Mouse (Mus musculus) neural tube, embryonic 14.5 days (tissue): ENCODE data around the gene Slc15a3. TPM values are rescaled to one million over a fixed set of nuclear protein-coding genes. Genes with fewer than 3 reads are reported as not detected.

Experiments used
- ATAC-seq: fragments of 200-750 bp; cut with Nextera tagmentation; 2 replicates; pipeline ENCODE4 v1.8.0; 2017; ENCODE audit warnings: low read depth, mild to moderate bottlenecking, moderate TSS enrichment, moderate library complexity
- H3K27ac ChIP-seq: fragments of 300-500 bp; sonication (generic); 2 replicates; pipeline ENCODE4 v1.5.1; 2014; ENCODE audit warnings: low read depth, mild to moderate bottlenecking, control low read depth, low read length, moderate library complexity, mixed read lengths
- H3K27me3 ChIP-seq: fragments of 300-500 bp; sonication (generic); 2 replicates; pipeline ENCODE4 v1.6.1; 2014; ENCODE audit warnings: low read length; ENCODE audit not compliant: control insufficient read depth, insufficient read depth
- H3K36me3 ChIP-seq: fragments of 300-500 bp; sonication (generic); 2 replicates; pipeline ENCODE4 v1.6.1; 2014; ENCODE audit warnings: low read length, mixed read lengths; ENCODE audit not compliant: control insufficient read depth, insufficient read depth
- H3K4me1 ChIP-seq: fragments of 300-500 bp; sonication (generic); 2 replicates; pipeline ENCODE4 v1.6.1; 2014; ENCODE audit warnings: low read length; ENCODE audit not compliant: control insufficient read depth, insufficient read depth
- H3K4me2 ChIP-seq: fragments of 300-500 bp; sonication (generic); 2 replicates; pipeline ENCODE4 v1.6.1; 2014; ENCODE audit warnings: mild to moderate bottlenecking, low read depth, low read length, control low read depth
- H3K4me3 ChIP-seq: fragments of 300-500 bp; sonication (generic); 2 replicates; pipeline ENCODE4 v1.5.1; 2014; ENCODE audit warnings: low read depth, low read length, control low read depth, mixed read lengths
- H3K9ac ChIP-seq: fragments of 300-500 bp; sonication (generic); replicated peaks from 2 replicates; pipeline ENCODE4 v1.6.1; 2014; ENCODE audit warnings: low read depth, mild to moderate bottlenecking, control low read depth, low read length, mixed read lengths
- H3K9me3 ChIP-seq: fragments of 300-500 bp; sonication (generic); 2 replicates; pipeline ENCODE4 v1.6.1; 2016; ENCODE audit warnings: low read length; ENCODE audit not compliant: control insufficient read depth
- WGBS: fragments of 180-500 bp; shearing (Covaris S2); extraction: QIAGEN DNeasy Blood & Tissue Kit; methylation state at CpG from one replicate; pipeline ENCODE4 v1.1.7; 2014; 5-methylcytosine and 5-hydroxymethylcytosine counted together
- polyA plus RNA-seq: library from polyadenylated mRNA; unstranded; fragments of >200 nt; fragmentation: Nextera tagmentation; extraction: Ambion mirVana; gene quantifications from 2 replicates; pipeline ENCODE4 v1.2.1, GENCODE M21; 2014

Slc15a3 gene
- polyA plus RNA-seq, 1 experiment from 2014 or later = 0.36 TPM

DNA sequence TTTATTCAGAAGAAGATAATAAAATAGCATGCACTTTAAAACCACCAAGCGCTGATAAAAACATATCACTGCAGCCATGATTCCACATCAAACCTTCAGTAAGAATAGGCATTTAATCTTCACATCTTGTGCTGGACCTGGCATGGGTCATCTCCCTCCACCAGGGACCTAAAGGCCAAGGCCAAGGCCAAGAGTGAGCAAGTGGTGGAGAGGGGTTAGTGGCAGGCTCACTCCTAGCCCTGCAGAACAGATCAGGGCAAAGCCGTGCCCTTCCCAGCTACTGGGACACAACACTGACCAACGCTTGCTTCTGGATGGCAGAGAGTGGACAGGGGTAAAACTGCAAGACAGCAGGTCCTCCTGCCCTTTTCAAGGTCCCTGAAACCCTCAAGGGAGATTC is 31.1 kb downstream of the Slc15a3 start:
- Histone ChIP-seq H3K4me3 (no peak overlapping the region), H3K9ac (no peak overlapping the region), H3K4me2 (no peak overlapping the region), H3K9me3 (no peaks in the 10 kb centered on the region), H3K27me3 (no peaks in the 10 kb centered on the region), H3K36me3 (peaks cover 33% of the 10 kb centered on the region), H3K4me1 (peaks cover 14% of the 10 kb centered on the region; the same call in 1 of the 2 replicates), H3K27ac (no peak overlapping the region)
- no peak for ATAC-seq
- 88% methylated on average over 3 of the region's 3 CpGs for WGBS

DNA sequence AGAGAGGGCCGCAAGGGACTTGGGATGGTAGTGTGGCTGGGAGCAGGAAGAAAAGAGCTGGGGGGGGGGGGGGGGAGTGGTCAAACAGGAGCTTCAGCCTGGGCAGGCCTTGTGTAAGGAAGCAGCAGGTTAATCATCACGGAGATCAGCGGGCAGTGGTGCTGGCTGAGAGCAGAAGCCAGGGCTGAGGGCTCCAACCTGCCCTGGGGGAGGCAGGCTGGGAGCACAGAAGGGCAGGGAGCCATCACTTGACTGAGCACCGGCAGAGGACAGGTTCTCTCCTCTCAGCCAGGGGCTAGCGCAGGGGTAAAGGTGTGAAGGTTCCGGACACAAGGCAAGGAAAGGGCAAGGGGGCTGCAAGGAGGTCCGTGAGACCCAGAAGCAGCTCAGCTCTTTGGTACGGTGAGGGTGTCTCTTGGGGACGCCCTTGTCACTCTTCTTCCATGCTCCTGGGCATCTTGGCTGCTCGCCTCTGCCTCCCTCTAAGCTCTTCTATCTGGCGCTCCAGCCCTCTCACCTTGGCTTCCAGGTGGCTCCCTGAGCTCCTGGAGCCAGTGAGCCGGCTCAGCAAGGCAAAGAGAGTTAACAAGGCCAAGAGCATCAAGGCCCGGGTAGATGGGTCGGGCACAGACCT is 31.9 kb downstream of the Slc15a3 start:
- H3K9ac ChIP-seq = no peak overlapping the region
- no peak for ATAC-seq
- no peak overlapping the region for H3K27ac ChIP-seq
- H3K9me3 ChIP-seq = no peaks in the 10 kb centered on the region
- H3K4me2 ChIP-seq = no peak overlapping the region
- H3K27me3 ChIP-seq = no peaks in the 10 kb centered on the region
- peaks cover 28% of the 10 kb centered on the region for H3K36me3 ChIP-seq
- 81% methylated on average over 14 of the region's 14 CpGs for WGBS
- no peak overlapping the region for H3K4me3 ChIP-seq
- H3K4me1 ChIP-seq = peaks cover 14% of the 10 kb centered on the region; the same call in 1 of the 2 replicates

DNA sequence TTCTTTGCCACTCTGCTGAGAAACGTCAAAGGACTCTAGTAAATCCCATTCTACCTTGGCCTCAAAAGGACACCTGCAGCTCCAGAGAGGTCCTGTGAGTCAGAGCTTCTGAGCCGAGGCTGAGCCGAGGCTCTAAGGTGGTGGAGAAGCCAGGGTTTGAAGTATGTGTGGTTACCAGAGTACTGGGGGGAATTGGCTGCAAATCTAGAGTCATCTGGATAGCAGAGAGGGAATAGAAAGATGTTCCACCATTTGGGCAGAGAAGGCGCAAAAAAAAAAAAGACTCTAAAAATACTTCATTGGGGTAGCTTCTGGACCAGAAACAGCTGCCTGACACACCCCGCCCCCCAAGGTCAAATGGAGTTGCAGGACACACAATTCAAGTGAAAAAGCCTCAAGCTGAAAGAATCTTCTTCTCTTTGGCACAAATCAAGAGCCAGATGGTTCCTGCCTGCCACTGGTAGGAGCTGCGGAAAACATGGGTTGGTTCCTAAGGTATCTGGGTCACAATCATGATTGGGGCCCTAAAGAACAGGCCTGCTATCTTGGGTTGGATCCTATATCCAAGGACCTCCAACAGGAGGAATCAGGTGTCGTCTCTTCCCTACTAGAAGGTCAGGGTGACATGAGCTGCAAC is 38.8 kb downstream of the Slc15a3 start:
- ATAC-seq = no peak
- H3K9ac ChIP-seq = no peak overlapping the region
- H3K9me3 ChIP-seq = no peaks in the 10 kb centered on the region
- no peaks in the 10 kb centered on the region for H3K27me3 ChIP-seq
- WGBS = 94% methylated on average over 7 of the region's 7 CpGs
- H3K27ac ChIP-seq = no peak overlapping the region
- peaks cover 9% of the 10 kb centered on the region; the same call in 1 of the 2 replicates for H3K4me1 ChIP-seq
- no peak overlapping the region for H3K4me2 ChIP-seq
- H3K36me3 ChIP-seq = peaks cover 8% of the 10 kb centered on the region; the same call in 1 of the 2 replicates
- no peak overlapping the region for H3K4me3 ChIP-seq

DNA sequence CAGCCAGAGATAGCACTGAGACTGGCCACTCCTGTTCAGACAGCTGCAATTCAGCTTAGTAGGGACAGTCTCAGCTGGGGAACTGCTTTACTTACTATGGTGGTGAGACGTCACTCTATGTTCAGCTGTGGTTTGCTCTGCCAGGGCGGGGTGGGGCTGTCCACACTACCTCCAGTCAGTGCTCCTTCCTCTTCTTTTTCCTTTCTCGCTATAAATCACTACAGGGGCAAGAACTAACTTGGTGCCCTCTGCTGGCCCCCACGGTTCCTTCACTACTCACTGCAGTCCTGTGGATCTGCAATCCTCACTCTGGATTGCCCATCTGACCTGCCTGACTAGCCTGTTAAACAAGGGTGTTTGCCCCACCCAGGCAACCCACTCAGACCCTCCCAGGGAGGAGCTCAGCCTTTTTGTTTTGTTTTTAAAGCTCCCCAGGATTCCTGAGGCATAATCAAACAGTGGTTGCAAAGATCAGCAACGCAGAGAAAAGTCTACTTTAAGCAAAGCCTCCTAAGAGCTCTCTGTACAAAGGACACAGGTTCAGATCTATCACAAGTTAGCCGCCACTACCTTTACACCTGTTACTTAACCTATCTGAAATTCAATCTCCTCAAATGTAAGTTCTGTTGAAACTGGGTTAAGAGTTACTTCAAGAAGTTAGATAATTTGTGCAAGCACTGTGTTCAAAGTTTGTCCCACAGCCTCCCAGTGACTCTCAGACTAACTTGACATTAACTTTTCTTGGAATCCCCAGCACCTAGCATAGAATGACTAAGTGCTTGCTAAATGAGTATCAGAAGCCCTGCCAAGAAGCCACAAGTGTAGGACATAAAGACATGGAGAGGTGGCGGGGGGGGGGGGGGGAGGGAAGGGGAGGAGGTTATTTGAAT is 40.8 kb downstream of the Slc15a3 start:
- no peaks in the 10 kb centered on the region for H3K9me3 ChIP-seq
- no peaks in the 10 kb centered on the region for H3K27me3 ChIP-seq
- no peak for ATAC-seq
- peak overlapping the region; percentile 89 for H3K4me2 ChIP-seq
- H3K27ac ChIP-seq = no peak overlapping the region
- peaks cover 9% of the 10 kb centered on the region; the same call in 1 of the 2 replicates for H3K4me1 ChIP-seq
- peak overlapping the region; percentile 65; the same call in 1 of the 2 replicates for H3K9ac ChIP-seq
- no peaks in the 10 kb centered on the region for H3K36me3 ChIP-seq
- peak overlapping the region; percentile 45 for H3K4me3 ChIP-seq
- 35% methylated on average over 7 of the region's 7 CpGs for whole genome bisulfite sequencing

DNA sequence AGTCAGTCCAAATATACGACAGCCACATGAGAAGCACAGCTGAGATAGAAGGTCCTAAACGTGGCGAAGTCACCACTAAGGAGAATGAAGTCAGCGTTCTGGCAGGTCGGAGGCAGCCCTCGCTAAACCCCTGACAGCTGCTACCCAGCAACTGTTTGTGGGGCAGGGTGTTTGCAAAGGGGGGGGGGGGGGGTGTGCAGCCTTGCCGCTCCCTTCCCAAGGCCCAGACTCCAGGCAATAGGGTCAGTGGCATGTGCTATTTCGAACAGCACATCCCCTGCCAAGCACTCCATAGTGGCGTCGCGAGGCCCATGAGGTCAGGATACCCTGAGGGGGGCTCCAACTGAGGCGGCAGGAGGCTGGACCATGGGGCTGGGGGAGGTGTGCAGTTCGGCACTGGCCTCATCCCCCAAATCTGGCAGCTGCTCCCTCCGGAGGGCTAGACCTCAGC is 41.5 kb downstream of the Slc15a3 start:
- peaks cover 9% of the 10 kb centered on the region; the same call in 1 of the 2 replicates for H3K4me1 ChIP-seq
- H3K4me3 ChIP-seq = peak overlapping the region; percentile 45
- WGBS = 1% methylated on average over 14 of the region's 14 CpGs
- H3K27me3 ChIP-seq = no peaks in the 10 kb centered on the region
- peak overlapping the region; percentile 89 for H3K4me2 ChIP-seq
- H3K36me3 ChIP-seq = no peaks in the 10 kb centered on the region
- peak overlapping the region; percentile 65 for H3K9ac ChIP-seq
- H3K27ac ChIP-seq = peak overlapping the region; percentile 98
- peak; percentile 77 for ATAC-seq
- no peaks in the 10 kb centered on the region for H3K9me3 ChIP-seq

DNA sequence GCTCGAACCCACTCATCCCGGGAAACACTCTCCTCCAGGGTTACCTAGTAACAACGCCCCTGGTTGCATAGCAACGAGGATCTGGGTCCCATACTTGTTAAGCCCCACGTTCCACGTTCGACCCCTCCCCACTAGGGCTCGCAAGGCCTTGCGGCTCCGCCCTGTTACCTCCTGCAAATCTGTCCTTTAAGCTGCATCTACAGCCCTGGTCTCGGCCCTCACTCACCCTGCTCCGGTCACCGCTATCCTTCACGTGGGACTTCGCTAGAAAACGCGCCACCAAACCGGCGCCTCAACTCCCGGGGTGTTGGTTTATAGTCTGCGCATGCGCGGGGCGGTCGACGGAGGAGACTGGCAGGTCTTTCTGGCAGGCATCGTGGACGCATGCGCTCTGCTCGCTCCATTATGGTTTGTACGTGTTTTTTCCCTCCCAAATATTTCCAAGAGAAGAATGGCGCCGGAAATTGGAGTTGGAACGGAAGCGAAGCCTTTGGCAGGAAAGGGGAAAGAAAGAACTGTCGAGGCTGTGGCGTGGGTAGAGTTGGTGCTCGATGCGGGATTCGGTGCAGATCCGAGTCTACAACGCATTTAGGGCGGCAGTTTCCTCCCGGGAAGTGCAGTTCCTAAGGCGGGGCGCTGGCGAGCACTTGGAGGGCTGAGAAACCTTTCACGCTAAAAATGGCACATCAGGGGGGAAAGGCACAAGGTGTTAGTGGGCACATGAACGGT is 42.1 kb downstream of the Slc15a3 start, which contains the start of gene Tmem109:
Gene Tmem109, minus strand, starts transcription at position 576 of the 729 bp plus-strand sequence.
- H3K36me3 ChIP-seq = no peaks in the 10 kb centered on the region
- no peaks in the 10 kb centered on the region for H3K9me3 ChIP-seq
- peaks cover 9% of the 10 kb centered on the region; the same call in 1 of the 2 replicates for H3K4me1 ChIP-seq
- peak within 1 kb of the TSS; percentile 45 for H3K4me3 ChIP-seq
- WGBS = under 1% methylated on average over 49 of the region's 49 CpGs
- peak; percentile 94 for ATAC-seq
- peak within 1 kb of the TSS; percentile 65 for H3K9ac ChIP-seq
- peak within 1 kb of the TSS; percentile 89 for H3K4me2 ChIP-seq
- H3K27ac ChIP-seq = peak within 1 kb of the TSS; percentile 98
- no peaks in the 10 kb centered on the region for H3K27me3 ChIP-seq

DNA sequence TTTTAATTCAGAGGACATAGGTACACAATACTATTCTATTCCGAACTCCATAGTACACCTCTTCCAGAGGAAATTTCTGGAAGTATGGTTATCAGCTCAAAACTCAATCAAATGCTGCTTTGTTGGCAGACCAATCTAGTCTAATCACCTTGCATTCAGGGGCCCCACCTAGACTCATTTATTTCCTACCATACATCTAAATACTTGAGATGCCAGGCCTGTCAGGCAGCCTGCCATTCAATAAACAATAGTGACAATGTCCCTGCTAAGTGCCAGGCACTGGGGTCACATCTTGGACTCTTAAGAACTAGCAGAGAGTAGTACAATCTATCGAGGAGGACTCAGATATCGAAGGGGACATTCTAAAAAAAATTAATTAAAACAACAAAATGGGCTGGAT is 52.7 kb downstream of the Slc15a3 start:
- Histone ChIP-seq H3K9ac (no peak overlapping the region), H3K27me3 (no peaks in the 10 kb centered on the region), H3K27ac (no peak overlapping the region), H3K9me3 (no peaks in the 10 kb centered on the region), H3K36me3 (no peaks in the 10 kb centered on the region), H3K4me3 (no peak overlapping the region), H3K4me1 (peaks cover 11% of the 10 kb centered on the region), H3K4me2 (no peak overlapping the region)
- 96% methylated on average over 3 of the region's 3 CpGs for WGBS
- ATAC-seq = no peak

DNA sequence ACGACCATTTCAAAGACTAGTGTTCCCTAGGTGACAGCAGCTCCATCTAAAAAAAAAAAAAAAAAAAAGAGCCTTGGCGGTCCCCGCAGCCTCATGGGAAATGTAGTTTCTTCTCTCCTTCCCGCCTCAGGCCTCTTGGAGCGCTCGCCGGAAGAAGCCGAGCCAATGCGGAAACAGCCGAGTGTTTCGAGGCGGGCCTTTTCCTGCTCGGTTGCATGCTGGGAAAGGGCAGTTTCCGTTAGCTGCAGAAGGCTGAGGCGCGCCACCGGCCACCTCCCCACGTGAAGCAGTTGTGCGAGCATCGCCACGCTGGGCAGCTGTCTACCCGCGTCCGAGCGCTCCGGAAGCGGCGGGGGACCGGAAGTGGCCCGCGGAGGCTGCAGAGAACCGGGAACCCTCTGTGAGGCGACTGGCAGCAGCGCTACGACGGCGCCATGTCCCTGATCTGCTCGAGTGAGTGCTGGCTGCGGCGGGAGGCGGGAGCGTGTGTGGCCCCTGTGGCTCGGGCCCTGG is 55.5 kb downstream of the Slc15a3 start, which contains the start of gene Prpf19:
Gene Prpf19, plus strand, starts transcription at position 216 of the 513 bp plus-strand sequence.
- WGBS = under 1% methylated on average over 43 of the region's 43 CpGs
- Histone ChIP-seq H3K36me3 (peaks cover 13% of the 10 kb centered on the region; the same call in 1 of the 2 replicates), H3K27me3 (no peaks in the 10 kb centered on the region), H3K9me3 (no peaks in the 10 kb centered on the region), H3K4me1 (peaks cover 11% of the 10 kb centered on the region), H3K4me3 (peak within 1 kb of the TSS; percentile 93), H3K4me2 (peak within 1 kb of the TSS; percentile 70), H3K27ac (peak within 1 kb of the TSS; percentile 85), H3K9ac (peak within 1 kb of the TSS; percentile 83)
- ATAC-seq = peak; percentile 96
